Comparison of ENCODE assay signal across 12 mouse cellular contexts in genomic region chrX:161387942-161388341, GRCm38 (mm10).
"Had no signal": no experiment of that assay in that cellular context is flagged by ENCODE, and none has a peak within 500 bp of the region (broad histone marks: within the 10 kb centered on the region; RNA-seq: fewer than 3 reads in every experiment).

No protein-coding gene starts in this region.

- DNase-seq: retina, postnatal 1 day; right cerebral cortex, adult 18-20 months; right cerebral cortex, postnatal 14 days; right cerebral cortex, postnatal 25 days; right cerebral cortex, postnatal 4 days; spleen, adult 18-20 months; thymus, adult 18-20 months; thymus, adult 2 months; thymus, postnatal 14 days; thymus, postnatal 25 days; thymus, postnatal 36 days; thymus, postnatal 4 days had no signal
